Mouse (Mus musculus) retina, adult 2 months (tissue): ENCODE data around the gene Tyw1.

ENCODE experiments used
- DNase-seq: peaks from one replicate; pipeline ENCODE4 v3.0.0-alpha.2; 2012; ENCODE audit warnings: low read depth, low spot score

The Tyw1 gene

GRCm38 (mm10) chr5:130386418-130386817 lies 131.0 kb downstream of the Tyw1 start:
- DNase-seq, result no peak
